Mouse (Mus musculus): ENCODE results near the gene 6030458C11Rik.

6030458C11Rik gene

GRCm38 (mm10) chr15:12760747-12761146 lies 63.7 kb downstream of the 6030458C11Rik start:
- DNase-seq (ENCODE audit: low spot score) = no peak

- no peak for DNase-seq (ENCODE audit: low spot score)
Observed at GRCm38 (mm10) chr15:12758461-12758860, 66.0 kb downstream of the 6030458C11Rik start.

Data from layer of hippocampus, adult 11-12 months (tissue).